Mouse (Mus musculus) midbrain, embryonic 14.5 days (tissue): ENCODE results near the gene Wdr25. TPM values are rescaled to one million over a fixed set of nuclear protein-coding genes. Genes with fewer than 3 reads are reported as not detected.

ENCODE experiments used
- ATAC-seq: fragments of 200-750 bp; cut with Nextera tagmentation; 2 replicates; pipeline ENCODE4 v1.8.0; 2017; ENCODE audit warnings: moderate number of reproducible peaks, moderate library complexity; ENCODE audit not compliant: low FRiP score, low TSS enrichment
- DNase-seq: peaks from one replicate; pipeline ENCODE4 v3.0.0-alpha.2; 2015
- H3K27ac ChIP-seq: fragments of 300-500 bp; sonication (generic); replicated peaks from 2 replicates; pipeline ENCODE4 v1.5.1; 2014; ENCODE audit warnings: mild to moderate bottlenecking, low read depth, low read length, moderate library complexity
- H3K27me3 ChIP-seq: fragments of 300-500 bp; sonication (generic); 2 replicates; pipeline ENCODE4 v1.6.1; 2014; ENCODE audit warnings: low read length, control low read depth, mixed read lengths; ENCODE audit not compliant: control insufficient read depth, insufficient read depth
- H3K36me3 ChIP-seq: fragments of 300-500 bp; sonication (generic); 2 replicates; pipeline ENCODE4 v1.6.1; 2014; ENCODE audit warnings: low read length, control low read depth; ENCODE audit not compliant: control insufficient read depth, insufficient read depth
- H3K4me1 ChIP-seq: fragments of 300-500 bp; sonication (generic); 2 replicates; pipeline ENCODE4 v1.6.1; 2014; ENCODE audit warnings: mild to moderate bottlenecking, antibody characterized with exemption, low read length, control low read depth; ENCODE audit not compliant: control insufficient read depth, insufficient read depth
- H3K4me2 ChIP-seq: fragments of 300-500 bp; sonication (generic); 2 replicates; pipeline ENCODE4 v1.6.1; 2014; ENCODE audit warnings: mild to moderate bottlenecking, low read length, moderate library complexity
- H3K4me3 ChIP-seq: fragments of 300-500 bp; sonication (generic); replicated peaks from 2 replicates; pipeline ENCODE4 v1.5.1; 2014; ENCODE audit warnings: low read depth, low read length
- H3K9ac ChIP-seq: fragments of 300-500 bp; sonication (generic); replicated peaks from 2 replicates; pipeline ENCODE4 v1.6.1; 2014; ENCODE audit warnings: mild to moderate bottlenecking, low read length, moderate library complexity
- H3K9me3 ChIP-seq: fragments of 300-500 bp; sonication (generic); 2 replicates; pipeline ENCODE4 v1.6.1; 2016; ENCODE audit warnings: low read length, control low read depth, mixed read lengths; ENCODE audit not compliant: control insufficient read depth
- WGBS: fragments of 180-500 bp; shearing (Covaris S2); extraction: QIAGEN DNeasy Blood & Tissue Kit; methylation state at CpG from one replicate; pipeline ENCODE4 v1.1.7; 2014; 5-methylcytosine and 5-hydroxymethylcytosine counted together
- polyA plus RNA-seq: library from polyadenylated mRNA; unstranded; fragments of >200 nt; fragmentation: Nextera tagmentation; extraction: Ambion mirVana; gene quantifications from 2 replicates; pipeline ENCODE4 v1.2.1, GENCODE M21; 2014

Wdr25 gene
- polyA plus RNA-seq, 1 experiment from 2014 or later: 4.3 TPM

- H3K27ac ChIP-seq: no peak overlapping the region
- 100% methylated on average over 1 of the region's 1 CpGs for WGBS
- no peak overlapping the region for H3K4me3 ChIP-seq
- H3K4me2 ChIP-seq: no peak overlapping the region
- no peak overlapping the region for H3K9ac ChIP-seq
- DNase-seq (no peak), ATAC-seq (no peak)
- peaks cover 83% of the 10 kb centered on the region for H3K36me3 ChIP-seq
- H3K9me3 ChIP-seq: no peaks in the 10 kb centered on the region
- H3K4me1 ChIP-seq: no peaks in the 10 kb centered on the region
- no peaks in the 10 kb centered on the region for H3K27me3 ChIP-seq
Measured at GRCm38 (mm10) chr12:108885906-108886305, 7.5 kb upstream of the Wdr25 start.

- DNase-seq (no peak), ATAC-seq (no peak)
- no peaks in the 10 kb centered on the region for H3K4me1 ChIP-seq
- no peak overlapping the region for H3K4me2 ChIP-seq
- WGBS: 94% methylated on average over 4 of the region's 4 CpGs
- no peak overlapping the region for H3K27ac ChIP-seq
- no peak overlapping the region for H3K4me3 ChIP-seq
- H3K9me3 ChIP-seq: no peaks in the 10 kb centered on the region
- H3K36me3 ChIP-seq: peaks cover 74% of the 10 kb centered on the region
- no peaks in the 10 kb centered on the region for H3K27me3 ChIP-seq
- no peak overlapping the region for H3K9ac ChIP-seq
Measured at GRCm38 (mm10) chr12:108887077-108887476, 6.4 kb upstream of the Wdr25 start.

GRCm38 (mm10) chr12:108888632-108889031 is 4.8 kb upstream of the Wdr25 start:
- no peak overlapping the region for H3K4me3 ChIP-seq
- no peak overlapping the region for H3K4me2 ChIP-seq
- H3K4me1 ChIP-seq: peaks cover 8% of the 10 kb centered on the region
- H3K9me3 ChIP-seq: no peaks in the 10 kb centered on the region
- H3K9ac ChIP-seq: no peak overlapping the region
- H3K27ac ChIP-seq: no peak overlapping the region
- DNase-seq: no peak
- no peaks in the 10 kb centered on the region for H3K27me3 ChIP-seq
- ATAC-seq: no peak
- peaks cover 63% of the 10 kb centered on the region for H3K36me3 ChIP-seq
- WGBS: 94% methylated on average over 4 of the region's 4 CpGs

- no peaks in the 10 kb centered on the region for H3K27me3 ChIP-seq
- no peaks in the 10 kb centered on the region for H3K9me3 ChIP-seq
- H3K4me1 ChIP-seq: peaks cover 15% of the 10 kb centered on the region
- H3K4me2 ChIP-seq: peak within 1 kb of the TSS; percentile 93
- WGBS: under 1% methylated on average over 58 of the region's 58 CpGs
- peak within 1 kb of the TSS; percentile 84 for H3K4me3 ChIP-seq
- DNase-seq (peak; percentile 97), ATAC-seq (peak; percentile 100)
- H3K9ac ChIP-seq: peak within 1 kb of the TSS; percentile 77
- peaks cover 24% of the 10 kb centered on the region for H3K36me3 ChIP-seq
- H3K27ac ChIP-seq: peak within 1 kb of the TSS; percentile 52; the same call in 1 of the 2 replicates
Measured at GRCm38 (mm10) chr12:108893715-108894431, 442 bp downstream of the Wdr25 start, which contains the start of gene Wars. Wars (minus strand) TSS chr12:108894174.

GRCm38 (mm10) chr12:108894432-108894816 is 993 bp downstream of the Wdr25 start:
- Histone ChIP-seq H3K36me3 (peaks cover 21% of the 10 kb centered on the region), H3K27ac (peak overlapping the region; percentile 49; the same call in 1 of the 2 replicates), H3K9ac (peak overlapping the region; percentile 73), H3K4me1 (peaks cover 15% of the 10 kb centered on the region), H3K9me3 (no peaks in the 10 kb centered on the region), H3K4me3 (peak overlapping the region; percentile 84), H3K4me2 (peak overlapping the region; percentile 93), H3K27me3 (no peaks in the 10 kb centered on the region)
- DNase-seq: no peak
- ATAC-seq: peak; percentile 5; the same call in 1 of the 2 replicates
- 1% methylated on average over 7 of the region's 7 CpGs for WGBS

- no peak overlapping the region for H3K4me2 ChIP-seq
- no peak overlapping the region for H3K9ac ChIP-seq
- H3K27ac ChIP-seq: no peak overlapping the region
- ATAC-seq: no peak
- 70% methylated on average over 3 of the region's 3 CpGs for WGBS
- H3K4me1 ChIP-seq: peaks cover 15% of the 10 kb centered on the region
- H3K9me3 ChIP-seq: no peaks in the 10 kb centered on the region
- peaks cover 12% of the 10 kb centered on the region; the same call in 1 of the 2 replicates for H3K36me3 ChIP-seq
- no peak for DNase-seq
- no peaks in the 10 kb centered on the region for H3K27me3 ChIP-seq
- no peak overlapping the region for H3K4me3 ChIP-seq
Measured at GRCm38 (mm10) chr12:108896006-108896405, 2.6 kb downstream of the Wdr25 start.

GRCm38 (mm10) chr12:108901346-108901745 is 7.9 kb downstream of the Wdr25 start:
- no peak for ATAC-seq
- no peak overlapping the region for H3K9ac ChIP-seq
- H3K36me3 ChIP-seq: peaks cover 12% of the 10 kb centered on the region; the same call in 1 of the 2 replicates
- no peak for DNase-seq
- H3K9me3 ChIP-seq: no peaks in the 10 kb centered on the region
- H3K4me2 ChIP-seq: no peak overlapping the region
- peaks cover 23% of the 10 kb centered on the region for H3K4me1 ChIP-seq
- WGBS: 81% methylated on average over 5 of the region's 5 CpGs
- H3K27ac ChIP-seq: no peak overlapping the region
- H3K4me3 ChIP-seq: no peak overlapping the region
- H3K27me3 ChIP-seq: no peaks in the 10 kb centered on the region

GRCm38 (mm10) chr12:108902940-108903339 is 9.5 kb downstream of the Wdr25 start:
- H3K27me3 ChIP-seq: no peaks in the 10 kb centered on the region
- H3K4me2 ChIP-seq: no peak overlapping the region
- whole genome bisulfite sequencing: 18% methylated on average over 8 of the region's 8 CpGs
- no peak for ATAC-seq
- no peak overlapping the region for H3K4me3 ChIP-seq
- H3K4me1 ChIP-seq: peaks cover 32% of the 10 kb centered on the region
- H3K9ac ChIP-seq: no peak overlapping the region
- H3K36me3 ChIP-seq: peaks cover 9% of the 10 kb centered on the region; the same call in 1 of the 2 replicates
- no peak overlapping the region for H3K27ac ChIP-seq
- no peaks in the 10 kb centered on the region for H3K9me3 ChIP-seq
- peak; percentile 77 for DNase-seq
